Mouse (Mus musculus) heart, embryonic 13.5 days (tissue): ENCODE measurements around the gene Gpr146. TPM values are rescaled to one million over a fixed set of nuclear protein-coding genes. Genes with fewer than 3 reads are reported as not detected.

Experiments used
- ATAC-seq: fragments of 200-750 bp; cut with Nextera tagmentation; 2 replicates; pipeline ENCODE4 v1.8.0; 2017; ENCODE audit warnings: moderate TSS enrichment; ENCODE audit not compliant: insufficient number of reproducible peaks, low FRiP score, low TSS enrichment; ENCODE audit errors: extremely low read depth
- H3K27ac ChIP-seq: fragments of 300-500 bp; sonication (generic); replicated peaks from 2 replicates; pipeline ENCODE4 v1.5.1; 2015; ENCODE audit warnings: moderate library complexity, mild to moderate bottlenecking, inconsistent platforms
- H3K27me3 ChIP-seq: fragments of 300-500 bp; sonication (generic); replicated peaks from 2 replicates; pipeline ENCODE4 v1.6.1; 2015; ENCODE audit warnings: mild to moderate bottlenecking, inconsistent platforms
- H3K36me3 ChIP-seq: fragments of 300-500 bp; sonication (generic); 2 replicates; pipeline ENCODE4 v1.6.1; 2015; ENCODE audit warnings: mild to moderate bottlenecking, inconsistent platforms
- H3K4me1 ChIP-seq: fragments of 300-500 bp; sonication (generic); 2 replicates; pipeline ENCODE4 v1.6.1; 2015; ENCODE audit warnings: inconsistent platforms
- H3K4me2 ChIP-seq: fragments of 300-500 bp; sonication (generic); 2 replicates; pipeline ENCODE4 v1.6.1; 2015; ENCODE audit warnings: inconsistent platforms, mild to moderate bottlenecking, moderate library complexity
- H3K4me3 ChIP-seq: fragments of 300-500 bp; sonication (generic); 2 replicates; pipeline ENCODE4 v1.5.1; 2015; ENCODE audit warnings: moderate library complexity, mild to moderate bottlenecking, inconsistent platforms
- H3K9ac ChIP-seq: fragments of 300-500 bp; sonication (generic); 2 replicates; pipeline ENCODE4 v1.6.1; 2015; ENCODE audit warnings: inconsistent platforms, mild to moderate bottlenecking, moderate library complexity
- H3K9me3 ChIP-seq: fragments of 300-500 bp; sonication (generic); 2 replicates; pipeline ENCODE4 v1.6.1; 2016; ENCODE audit warnings: inconsistent platforms
- WGBS: fragments of 180-500 bp; shearing (Covaris S2); methylation state at CpG from one replicate; pipeline ENCODE4 v1.1.7; 2015; ENCODE audit warnings: mixed read lengths; 5-methylcytosine and 5-hydroxymethylcytosine counted together
- polyA plus RNA-seq: library from polyadenylated mRNA; unstranded; fragments of >200 nt; fragmentation: Nextera tagmentation; extraction: Ambion mirVana; gene quantifications from 2 replicates; pipeline ENCODE4 v1.2.1, GENCODE M21; 2015

Gene Gpr146
- polyA plus RNA-seq, 1 experiment from 2014 or later = 7.0 TPM

- H3K27me3 ChIP-seq = peaks cover 31% of the 10 kb centered on the region
- 71% methylated on average over 9 of the region's 9 CpGs for WGBS
- no peak overlapping the region for H3K9ac ChIP-seq
- no peak overlapping the region for H3K4me3 ChIP-seq
- H3K36me3 ChIP-seq = no peaks in the 10 kb centered on the region
- H3K4me2 ChIP-seq = no peak overlapping the region
- no peaks in the 10 kb centered on the region for H3K9me3 ChIP-seq
- H3K4me1 ChIP-seq = peaks cover 20% of the 10 kb centered on the region
- no peak overlapping the region for H3K27ac ChIP-seq
- ATAC-seq = no peak
Observed at GRCm38 (mm10) chr5:139433842-139434568, 56.5 kb downstream of the Gpr146 start.

- Histone ChIP-seq H3K4me1 (peaks cover 11% of the 10 kb centered on the region), H3K27ac (no peak overlapping the region), H3K4me2 (no peak overlapping the region), H3K9me3 (no peaks in the 10 kb centered on the region), H3K4me3 (no peak overlapping the region), H3K9ac (no peak overlapping the region), H3K27me3 (peaks cover 28% of the 10 kb centered on the region), H3K36me3 (no peaks in the 10 kb centered on the region)
- WGBS = 64% methylated on average over 8 of the region's 8 CpGs
- ATAC-seq = no peak
Observed at GRCm38 (mm10) chr5:139434940-139435339, 57.4 kb downstream of the Gpr146 start.

GRCm38 (mm10) chr5:139437769-139438168 is 60.3 kb downstream of the Gpr146 start:
- H3K4me2 ChIP-seq = no peak overlapping the region
- H3K36me3 ChIP-seq = no peaks in the 10 kb centered on the region
- H3K4me1 ChIP-seq = peaks cover 17% of the 10 kb centered on the region; the same call in 1 of the 2 replicates
- H3K4me3 ChIP-seq = no peak overlapping the region
- WGBS = 91% methylated on average over 4 of the region's 4 CpGs
- ATAC-seq = no peak
- H3K9me3 ChIP-seq = no peaks in the 10 kb centered on the region
- no peak overlapping the region for H3K9ac ChIP-seq
- H3K27me3 ChIP-seq = peaks cover 17% of the 10 kb centered on the region; the same call in 1 of the 2 replicates
- no peak overlapping the region for H3K27ac ChIP-seq

GRCm38 (mm10) chr5:139438440-139438839 is 60.9 kb downstream of the Gpr146 start:
- no peak for ATAC-seq
- Histone ChIP-seq H3K4me3 (no peak overlapping the region), H3K4me1 (peaks cover 17% of the 10 kb centered on the region; the same call in 1 of the 2 replicates), H3K36me3 (no peaks in the 10 kb centered on the region), H3K27ac (no peak overlapping the region), H3K4me2 (no peak overlapping the region), H3K9me3 (no peaks in the 10 kb centered on the region), H3K9ac (no peak overlapping the region), H3K27me3 (peaks cover 15% of the 10 kb centered on the region; the same call in 1 of the 2 replicates)
- whole genome bisulfite sequencing = 85% methylated on average over 12 of the region's 12 CpGs

- 73% methylated on average over 5 of the region's 5 CpGs for WGBS
- Histone ChIP-seq H3K27me3 (peaks cover 8% of the 10 kb centered on the region; the same call in 1 of the 2 replicates), H3K4me3 (no peak overlapping the region), H3K9ac (no peak overlapping the region), H3K27ac (no peak overlapping the region), H3K36me3 (no peaks in the 10 kb centered on the region), H3K9me3 (no peaks in the 10 kb centered on the region), H3K4me2 (no peak overlapping the region), H3K4me1 (peaks cover 12% of the 10 kb centered on the region; the same call in 1 of the 2 replicates)
- ATAC-seq = no peak
Observed at GRCm38 (mm10) chr5:139440451-139440850, 63.0 kb downstream of the Gpr146 start.

GRCm38 (mm10) chr5:139440926-139441725 is 63.6 kb downstream of the Gpr146 start:
- peaks cover 8% of the 10 kb centered on the region; the same call in 1 of the 2 replicates for H3K27me3 ChIP-seq
- peaks cover 12% of the 10 kb centered on the region; the same call in 1 of the 2 replicates for H3K4me1 ChIP-seq
- 85% methylated on average over 11 of the region's 11 CpGs for WGBS
- H3K9me3 ChIP-seq = no peaks in the 10 kb centered on the region
- no peak overlapping the region for H3K4me2 ChIP-seq
- H3K36me3 ChIP-seq = no peaks in the 10 kb centered on the region
- no peak for ATAC-seq
- no peak overlapping the region for H3K4me3 ChIP-seq
- no peak overlapping the region for H3K9ac ChIP-seq
- H3K27ac ChIP-seq = no peak overlapping the region

- no peak for ATAC-seq
- Histone ChIP-seq H3K4me3 (no peak overlapping the region), H3K9ac (no peak overlapping the region), H3K36me3 (no peaks in the 10 kb centered on the region), H3K9me3 (no peaks in the 10 kb centered on the region), H3K4me1 (peaks cover 12% of the 10 kb centered on the region; the same call in 1 of the 2 replicates), H3K27ac (no peak overlapping the region), H3K27me3 (peaks cover 8% of the 10 kb centered on the region; the same call in 1 of the 2 replicates), H3K4me2 (no peak overlapping the region)
- WGBS = 93% methylated on average over 2 of the region's 2 CpGs
Observed at GRCm38 (mm10) chr5:139441726-139442018, 64.2 kb downstream of the Gpr146 start.

- Histone ChIP-seq H3K4me3 (no peak overlapping the region), H3K36me3 (no peaks in the 10 kb centered on the region), H3K9ac (no peak overlapping the region), H3K27me3 (peaks cover 8% of the 10 kb centered on the region; the same call in 1 of the 2 replicates), H3K27ac (no peak overlapping the region), H3K4me2 (no peak overlapping the region), H3K4me1 (peaks cover 12% of the 10 kb centered on the region; the same call in 1 of the 2 replicates), H3K9me3 (no peaks in the 10 kb centered on the region)
- no peak for ATAC-seq
- 83% methylated on average over 12 of the region's 12 CpGs for whole genome bisulfite sequencing
Observed at GRCm38 (mm10) chr5:139442428-139442827, 64.9 kb downstream of the Gpr146 start.

GRCm38 (mm10) chr5:139442962-139443361 is 65.5 kb downstream of the Gpr146 start:
- H3K4me2 ChIP-seq = no peak overlapping the region
- no peak overlapping the region for H3K27ac ChIP-seq
- no peak overlapping the region for H3K9ac ChIP-seq
- H3K4me3 ChIP-seq = no peak overlapping the region
- ATAC-seq = no peak
- WGBS = 80% methylated on average over 4 of the region's 4 CpGs
- no peaks in the 10 kb centered on the region for H3K9me3 ChIP-seq
- H3K36me3 ChIP-seq = no peaks in the 10 kb centered on the region
- peaks cover 12% of the 10 kb centered on the region; the same call in 1 of the 2 replicates for H3K4me1 ChIP-seq
- peaks cover 8% of the 10 kb centered on the region; the same call in 1 of the 2 replicates for H3K27me3 ChIP-seq

- no peak overlapping the region for H3K9ac ChIP-seq
- no peak overlapping the region for H3K4me2 ChIP-seq
- no peak for ATAC-seq
- 84% methylated on average over 8 of the region's 8 CpGs for WGBS
- H3K4me3 ChIP-seq = no peak overlapping the region
- H3K4me1 ChIP-seq = peaks cover 22% of the 10 kb centered on the region
- H3K27me3 ChIP-seq = peaks cover 4% of the 10 kb centered on the region; the same call in 1 of the 2 replicates
- H3K9me3 ChIP-seq = no peaks in the 10 kb centered on the region
- H3K36me3 ChIP-seq = no peaks in the 10 kb centered on the region
- no peak overlapping the region for H3K27ac ChIP-seq
Observed at GRCm38 (mm10) chr5:139445258-139445657, 67.8 kb downstream of the Gpr146 start.
